Mouse (Mus musculus): ENCODE results near the gene Fthl17f.
"Not testable (repeated sequence)": the region's sequence is repeated elsewhere in the genome, so short reads cannot be mapped to it uniquely, and the experiment has no call there.

Gene Fthl17f

GRCm38 (mm10) chrX:9062715-9063114 lies at the start of gene Fthl17f:
Gene Fthl17f, plus strand, starts transcription at chrX:9063015.
- not testable (repeated sequence) for DNase-seq (ENCODE audit: low spot score)

GRCm38 (mm10) chrX:9016079-9016478 lies 46.7 kb upstream of the Fthl17f start:
- no peak for DNase-seq (ENCODE audit: low spot score)

- DNase-seq (ENCODE audit: low spot score), result no peak
Measured at GRCm38 (mm10) chrX:9019481-9019880, 43.3 kb upstream of the Fthl17f start.

GRCm38 (mm10) chrX:9033193-9033592 lies 29.6 kb upstream of the Fthl17f start, which contains the start of gene Fthl17e:
Gene Fthl17e, plus strand, starts transcription at chrX:9033493.
- not testable (repeated sequence) for DNase-seq (ENCODE audit: low spot score)

- not testable (repeated sequence) for DNase-seq (ENCODE audit: low spot score)
Measured at GRCm38 (mm10) chrX:9041611-9042010, 21.2 kb upstream of the Fthl17f start.

- DNase-seq (ENCODE audit: low spot score), result peak; percentile 49
Measured at GRCm38 (mm10) chrX:9060952-9061351, 1.9 kb upstream of the Fthl17f start.

- DNase-seq (ENCODE audit: low spot score), result no peak
Measured at GRCm38 (mm10) chrX:9062101-9062500, 714 bp upstream of the Fthl17f start.

- DNase-seq (ENCODE audit: low spot score), result not testable (repeated sequence)
Measured at GRCm38 (mm10) chrX:9077699-9078098, 14.9 kb downstream of the Fthl17f start.

GRCm38 (mm10) chrX:9095066-9095465 lies 32.3 kb downstream of the Fthl17f start:
- DNase-seq (ENCODE audit: low spot score), result not testable (repeated sequence)

GRCm38 (mm10) chrX:9104262-9104661 lies 41.4 kb downstream of the Fthl17f start, which contains the start of gene 4930402K13Rik:
Gene 4930402K13Rik, plus strand, starts transcription at chrX:9104562.
- DNase-seq (ENCODE audit: low spot score), result no peak

GRCm38 (mm10) chrX:9110381-9110780 lies 47.6 kb downstream of the Fthl17f start:
- DNase-seq (ENCODE audit: low spot score), result no peak

Measured in ovary, postnatal 10 days (tissue).